Mouse (Mus musculus) small intestine, adult 2 months (tissue): ENCODE results near the gene Phactr2. TPM values are rescaled to one million over a fixed set of nuclear protein-coding genes. Genes with fewer than 3 reads are reported as not detected.

Experiments
- H3K27ac ChIP-seq: fragments of 200-500 bp; 2 replicates; pipeline ENCODE4 v1.5.1; 2012; ENCODE audit warnings: low read depth, low read length, control low read depth, inconsistent platforms; ENCODE audit not compliant: insufficient read depth
- H3K27me3 ChIP-seq: fragments of 200-500 bp; 2 replicates; pipeline ENCODE4 v1.6.1; 2012; ENCODE audit warnings: mild to moderate bottlenecking, moderate library complexity, low read length, inconsistent platforms; ENCODE audit not compliant: control insufficient read depth, insufficient read depth
- H3K36me3 ChIP-seq: fragments of 200-500 bp; 2 replicates; pipeline ENCODE4 v1.6.1; 2012; ENCODE audit warnings: mild to moderate bottlenecking, low read length, control low read depth, inconsistent platforms; ENCODE audit not compliant: control insufficient read depth, insufficient read depth
- H3K4me1 ChIP-seq: fragments of 200-500 bp; 2 replicates; pipeline ENCODE4 v1.6.1; 2012; ENCODE audit warnings: low read length, inconsistent platforms, mixed read lengths; ENCODE audit not compliant: control insufficient read depth, insufficient read depth, insufficient read length
- H3K4me3 ChIP-seq: fragments of 200-500 bp; 2 replicates; pipeline ENCODE4 v1.5.1; 2012; ENCODE audit warnings: low read depth, mild to moderate bottlenecking, control low read depth, inconsistent platforms, low read length, moderate library complexity
- CTCF ChIP-seq: fragments of 200-500 bp; IDR thresholded peaks from 2 replicates; pipeline ENCODE4 v1.5.1; 2012; ENCODE audit warnings: low read depth, mild to moderate bottlenecking, control low read depth, inconsistent platforms, low read length, moderate library complexity, mixed read lengths; ENCODE audit not compliant: insufficient replicate concordance, insufficient read length; ENCODE audit errors: extremely low read depth
- POLR2A ChIP-seq: fragments of 200-500 bp; IDR thresholded peaks from 2 replicates; pipeline ENCODE4 v1.6.1; 2012; ENCODE audit warnings: low read depth, mild to moderate bottlenecking, control low read depth, inconsistent platforms, low read length, moderate library complexity
- WGBS: fragments of 180-500 bp; shearing (Covaris S2); methylation state at CpG from one replicate; pipeline ENCODE4 v1.1.7; 2018; 5-methylcytosine and 5-hydroxymethylcytosine counted together
- polyA plus RNA-seq: library from polyadenylated mRNA; depleted of rRNA; stranded (reverse); fragments of >200 nt; gene quantifications from 2 replicates; pipeline ENCODE4 v1.2.3, GENCODE M21; 2012

Gene Phactr2
- polyA plus RNA-seq, 1 experiment = 4.5 TPM

GRCm38 (mm10) chr10:13233143-13233622 is 241.0 kb downstream of the Phactr2 start:
- Histone ChIP-seq H3K4me3 (no peak overlapping the region), H3K4me1 (no peaks in the 10 kb centered on the region), H3K27me3 (no peaks in the 10 kb centered on the region), H3K36me3 (peaks cover 6% of the 10 kb centered on the region), H3K27ac (no peak overlapping the region)
- TF ChIP-seq CTCF (no peak), POLR2A (no peak)
- 91% methylated on average over 2 of the region's 2 CpGs for WGBS

DNA sequence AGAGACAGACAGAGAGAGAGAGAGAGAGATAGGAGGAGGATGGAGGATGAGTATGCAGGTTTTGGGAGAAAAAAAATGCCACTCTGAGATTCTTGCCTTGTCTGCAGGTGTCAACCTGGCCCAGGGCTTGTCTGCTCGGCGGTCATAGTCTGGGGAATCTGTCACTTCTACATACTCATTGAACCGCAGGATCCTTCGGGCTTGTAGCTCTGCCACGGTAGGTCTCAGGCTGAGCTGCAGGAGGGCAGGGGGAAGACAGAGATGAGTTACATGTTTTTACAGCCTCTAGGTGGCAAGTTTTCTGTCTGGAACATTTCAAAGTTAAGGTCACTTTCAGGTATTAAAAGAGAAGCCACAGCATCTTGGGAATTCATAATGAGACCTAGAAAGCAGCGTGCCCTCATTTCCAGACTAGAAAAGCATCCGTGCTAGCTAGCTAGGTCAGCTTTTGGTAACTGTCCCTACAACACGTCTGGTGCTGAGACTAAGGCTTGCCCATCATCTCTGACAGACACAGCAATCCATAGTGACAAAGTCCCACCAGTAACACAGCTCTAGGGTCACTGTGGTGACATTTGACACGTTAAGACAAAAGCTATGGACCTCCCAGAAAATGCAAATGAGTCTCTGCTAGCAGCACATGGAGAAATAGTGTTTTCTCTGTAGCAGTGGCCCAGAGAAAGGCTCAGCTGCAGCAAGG is 241.6 kb downstream of the Phactr2 start:
- Histone ChIP-seq H3K36me3 (peaks cover 8% of the 10 kb centered on the region), H3K4me3 (no peak overlapping the region), H3K27ac (no peak overlapping the region), H3K4me1 (no peaks in the 10 kb centered on the region), H3K27me3 (no peaks in the 10 kb centered on the region)
- TF ChIP-seq CTCF (no peak), POLR2A (no peak)
- 85% methylated on average over 9 of the region's 9 CpGs for WGBS

DNA sequence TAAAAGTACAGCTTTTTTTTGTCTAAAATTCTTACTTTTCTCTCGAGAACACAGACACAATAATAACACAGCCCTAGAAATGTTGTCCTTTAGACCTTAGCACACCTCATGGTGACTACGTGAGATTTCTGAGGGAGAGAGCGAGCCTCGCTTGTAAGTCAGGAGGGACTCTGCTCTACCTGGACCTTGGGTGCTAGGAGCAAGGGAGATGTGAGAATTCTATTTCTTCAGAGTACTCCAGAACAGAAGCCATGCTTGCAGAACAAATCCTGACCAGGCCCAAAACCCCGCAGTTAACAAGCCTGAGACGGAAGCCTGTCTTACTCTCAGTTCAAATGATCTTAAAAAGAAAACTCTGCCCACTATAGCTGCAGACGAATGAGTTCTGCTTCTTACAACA is 243.5 kb downstream of the Phactr2 start:
- 93% methylated on average over 7 of the region's 7 CpGs for WGBS

GRCm38 (mm10) chr10:13225377-13226063 is 248.7 kb downstream of the Phactr2 start:
- H3K27ac ChIP-seq = no peak overlapping the region
- H3K36me3 ChIP-seq = peaks cover 7% of the 10 kb centered on the region; the same call in 1 of the 2 replicates
- no peaks in the 10 kb centered on the region for H3K27me3 ChIP-seq
- TF ChIP-seq CTCF (no peak), POLR2A (no peak)
- H3K4me1 ChIP-seq = no peaks in the 10 kb centered on the region
- no peak overlapping the region for H3K4me3 ChIP-seq
- 89% methylated on average over 7 of the region's 7 CpGs for WGBS

More for the DNA sequence above, 243.5 kb downstream of the Phactr2 start:
- TF ChIP-seq POLR2A (no peak), CTCF (no peak)
- Histone ChIP-seq H3K27me3 (no peaks in the 10 kb centered on the region), H3K4me3 (no peak overlapping the region), H3K27ac (no peak overlapping the region), H3K4me1 (no peaks in the 10 kb centered on the region), H3K36me3 (peaks cover 4% of the 10 kb centered on the region)

GRCm38 (mm10) chr10:13222135-13222534 is 252.1 kb downstream of the Phactr2 start:
- Histone ChIP-seq H3K4me3 (no peak overlapping the region), H3K4me1 (no peaks in the 10 kb centered on the region; the same call in 1 of the 2 replicates), H3K27me3 (no peaks in the 10 kb centered on the region), H3K36me3 (peaks cover 7% of the 10 kb centered on the region; the same call in 1 of the 2 replicates), H3K27ac (no peak overlapping the region)
- TF ChIP-seq CTCF = no peak
- WGBS = 65% methylated on average over 3 of the region's 3 CpGs

DNA sequence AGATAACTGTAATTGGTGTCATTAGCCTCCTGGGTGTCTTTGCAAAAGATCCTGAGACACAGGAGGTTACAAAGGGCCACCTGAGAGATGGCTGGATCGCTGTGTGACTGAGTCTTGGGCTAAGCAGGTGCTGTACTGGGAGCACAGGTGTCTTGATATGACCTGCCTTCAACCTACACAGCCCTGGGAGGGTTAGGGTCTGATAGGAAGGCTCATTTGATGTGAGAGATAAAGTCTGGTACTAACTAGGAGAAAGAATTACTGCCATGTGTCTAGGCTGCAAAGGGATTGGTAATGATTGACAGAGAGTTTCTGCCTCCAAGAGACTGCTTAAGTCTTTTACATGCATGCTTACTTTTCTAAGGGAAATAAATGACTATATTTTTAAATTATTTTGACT is 254.2 kb downstream of the Phactr2 start:
- H3K27me3 ChIP-seq = no peaks in the 10 kb centered on the region
- 25% methylated on average over 1 of the region's 1 CpGs for WGBS
- H3K27ac ChIP-seq = no peak overlapping the region
- H3K4me1 ChIP-seq = no peaks in the 10 kb centered on the region; the same call in 1 of the 2 replicates
- TF ChIP-seq CTCF = no peak
- no peak for TF ChIP-seq POLR2A
- peaks cover 7% of the 10 kb centered on the region; the same call in 1 of the 2 replicates for H3K36me3 ChIP-seq
- H3K4me3 ChIP-seq = no peak overlapping the region

- WGBS = 88% methylated on average over 12 of the region's 12 CpGs
- Histone ChIP-seq H3K4me1 (no peaks in the 10 kb centered on the region), H3K36me3 (peaks cover 3% of the 10 kb centered on the region; the same call in 1 of the 2 replicates), H3K4me3 (no peak overlapping the region), H3K27me3 (no peaks in the 10 kb centered on the region), H3K27ac (no peak overlapping the region)
- no peak for TF ChIP-seq CTCF
Observed at GRCm38 (mm10) chr10:13213956-13214355, 260.3 kb downstream of the Phactr2 start.
